Mouse (Mus musculus) heart, embryonic 10.5 days (tissue): Measurements from ENCODE around the gene Astn2. TPM values are rescaled to one million over a fixed set of nuclear protein-coding genes. Genes with fewer than 3 reads are reported as not detected.

ENCODE experiments used
- DNase-seq: peaks from one replicate; pipeline ENCODE4 v3.0.0-alpha.2; 2017; ENCODE audit warnings: low spot score
- H3K27ac ChIP-seq: fragments of 300-500 bp; sonication (generic); 2 replicates; pipeline ENCODE4 v1.5.1; 2016; ENCODE audit warnings: mild to moderate bottlenecking
- H3K27me3 ChIP-seq: fragments of 300-500 bp; sonication (generic); 2 replicates; pipeline ENCODE4 v1.6.1; 2016; ENCODE audit warnings: mild to moderate bottlenecking; ENCODE audit not compliant: poor library complexity, insufficient read depth, severe bottlenecking
- H3K36me3 ChIP-seq: fragments of 300-500 bp; sonication (generic); 2 replicates; pipeline ENCODE4 v1.6.1; 2016; ENCODE audit warnings: mild to moderate bottlenecking, moderate library complexity
- H3K4me1 ChIP-seq: fragments of 300-500 bp; sonication (generic); 2 replicates; pipeline ENCODE4 v1.6.1; 2016; ENCODE audit warnings: mild to moderate bottlenecking
- H3K4me3 ChIP-seq: fragments of 300-500 bp; sonication (generic); 2 replicates; pipeline ENCODE4 v1.5.1; 2016; ENCODE audit warnings: mild to moderate bottlenecking, moderate library complexity
- H3K9me3 ChIP-seq: fragments of 300-500 bp; sonication (generic); 2 replicates; pipeline ENCODE4 v1.6.1; 2016; ENCODE audit warnings: mild to moderate bottlenecking, moderate library complexity
- WGBS: fragments of 180-500 bp; shearing (Covaris S2); methylation state at CpG from one replicate; pipeline ENCODE4 v1.1.7; 2016; 5-methylcytosine and 5-hydroxymethylcytosine counted together
- polyA plus RNA-seq: library from polyadenylated mRNA; unstranded; fragments of >200 nt; fragmentation: Nextera tagmentation; extraction: Ambion mirVana; gene quantifications from 2 replicates; pipeline ENCODE4 v1.2.1, GENCODE M21; 2016

The Astn2 gene
- polyA plus RNA-seq, 1 experiment from 2014 or later: 0.18 TPM

DNA sequence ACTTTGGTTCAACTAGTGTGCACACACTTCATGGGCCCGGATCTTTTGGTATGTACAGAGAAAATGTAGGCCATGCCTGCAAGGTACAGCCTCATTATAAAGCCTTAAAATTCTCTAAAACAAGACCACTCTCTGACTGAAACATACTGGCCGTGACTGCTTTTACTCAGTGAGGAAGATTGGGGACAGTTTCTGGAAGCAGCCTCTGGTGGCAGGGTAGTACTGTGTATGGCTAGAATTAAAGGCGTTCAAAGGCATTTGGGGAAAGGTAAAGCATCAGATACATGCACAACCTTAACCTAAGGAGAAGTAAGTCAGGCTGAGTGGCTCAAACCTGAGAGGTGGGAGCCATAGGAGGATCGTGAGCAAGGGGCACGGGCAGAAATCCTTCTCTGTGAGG, 725.9 kb downstream of the Astn2 start:
- H3K27me3 ChIP-seq: no peaks in the 10 kb centered on the region
- no peak overlapping the region; the same call in 1 of the 2 replicates for H3K27ac ChIP-seq
- no peaks in the 10 kb centered on the region for H3K36me3 ChIP-seq
- no peak overlapping the region for H3K4me3 ChIP-seq
- no peaks in the 10 kb centered on the region for H3K9me3 ChIP-seq
- no peak for DNase-seq
- 52% methylated on average over 5 of the region's 5 CpGs for WGBS
- peaks cover 4% of the 10 kb centered on the region; the same call in 1 of the 2 replicates for H3K4me1 ChIP-seq

DNA sequence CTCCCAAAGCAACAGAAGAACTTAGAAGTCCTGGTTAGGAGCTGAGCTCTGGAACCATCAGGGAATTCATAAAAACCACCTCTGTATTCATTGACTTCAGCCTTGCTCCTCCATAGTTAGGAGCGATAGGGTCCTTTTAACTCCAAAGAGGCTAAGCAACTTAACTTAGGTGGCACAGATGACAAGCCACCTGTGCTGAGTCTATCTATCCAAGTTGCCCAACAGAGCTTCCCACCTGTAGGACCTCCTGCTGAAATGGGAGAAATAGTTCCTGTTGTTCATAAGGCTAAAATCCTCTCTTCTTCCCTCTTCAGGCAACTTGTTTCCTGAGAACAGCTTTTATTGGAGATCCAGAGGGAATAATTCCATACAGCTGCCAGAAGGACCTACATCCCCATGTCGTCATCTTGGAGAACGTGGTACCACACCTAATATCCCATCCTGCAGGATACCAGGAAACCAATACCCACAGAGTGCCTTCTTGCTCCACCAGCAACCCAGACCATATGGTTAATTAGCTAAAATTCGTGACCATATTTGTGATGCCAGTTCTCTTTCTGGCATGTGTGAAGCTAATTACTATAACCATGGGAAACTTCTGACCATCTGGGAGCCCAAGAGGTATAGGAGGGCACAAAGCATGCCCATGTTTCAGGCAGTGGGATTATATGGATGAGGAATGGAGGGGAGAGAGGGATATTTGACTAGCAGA, 730.0 kb downstream of the Astn2 start:
- H3K36me3 ChIP-seq: no peaks in the 10 kb centered on the region
- peaks cover 4% of the 10 kb centered on the region; the same call in 1 of the 2 replicates for H3K4me1 ChIP-seq
- 83% methylated on average over 4 of the region's 4 CpGs for WGBS
- no peaks in the 10 kb centered on the region for H3K9me3 ChIP-seq
- no peak overlapping the region for H3K27ac ChIP-seq
- no peaks in the 10 kb centered on the region for H3K27me3 ChIP-seq
- no peak for DNase-seq
- H3K4me3 ChIP-seq: no peak overlapping the region

DNA sequence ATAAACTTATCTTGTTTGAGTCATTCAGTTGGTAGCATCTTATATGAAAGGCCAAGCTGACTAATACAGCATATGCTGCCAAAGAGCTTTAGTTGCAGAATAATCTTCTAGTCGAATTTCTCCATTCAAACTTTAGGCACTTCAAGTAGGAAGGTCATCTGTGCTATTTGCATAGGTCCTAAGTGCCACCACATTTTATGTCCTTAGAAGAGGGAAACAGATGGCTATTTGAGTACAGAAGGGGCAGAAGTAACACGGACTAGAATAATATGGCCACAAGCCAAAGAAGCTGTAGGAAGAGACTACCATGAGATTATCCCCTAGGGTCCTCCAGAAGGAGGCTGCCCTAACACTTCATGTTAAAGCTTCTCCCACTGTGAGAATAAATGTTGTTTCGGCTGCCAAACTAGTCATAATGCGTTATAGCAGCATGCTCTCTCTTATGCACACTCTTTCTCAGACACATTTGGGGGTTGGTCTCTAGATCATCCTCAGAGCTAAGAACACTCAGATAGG, 730.9 kb downstream of the Astn2 start:
- no peaks in the 10 kb centered on the region for H3K9me3 ChIP-seq
- no peak overlapping the region for H3K27ac ChIP-seq
- H3K4me3 ChIP-seq: no peak overlapping the region
- H3K27me3 ChIP-seq: no peaks in the 10 kb centered on the region
- 81% methylated on average over 4 of the region's 4 CpGs for WGBS
- no peaks in the 10 kb centered on the region for H3K36me3 ChIP-seq
- DNase-seq: no peak
- H3K4me1 ChIP-seq: no peaks in the 10 kb centered on the region

DNA sequence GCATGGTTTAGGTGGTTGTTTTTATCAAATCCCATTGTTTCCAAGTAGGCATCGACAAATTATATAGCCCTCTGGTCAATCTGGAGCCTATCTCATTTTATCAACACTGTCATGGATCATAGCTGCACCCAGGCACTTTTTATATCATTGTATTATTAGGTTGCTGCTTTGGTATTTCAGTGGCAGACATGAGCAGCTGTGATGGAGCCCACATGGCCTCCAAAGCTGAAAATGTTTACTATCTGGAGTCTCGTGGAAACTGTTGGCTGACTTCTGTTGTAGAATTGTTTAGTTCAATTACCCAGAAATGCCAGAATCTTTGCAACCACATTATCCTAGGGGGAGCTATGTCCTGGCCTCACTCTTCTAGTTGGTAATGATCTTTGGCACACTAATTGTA, 732.1 kb downstream of the Astn2 start:
- no peak for DNase-seq
- no peak overlapping the region for H3K4me3 ChIP-seq
- no peaks in the 10 kb centered on the region for H3K36me3 ChIP-seq
- H3K27me3 ChIP-seq: no peaks in the 10 kb centered on the region
- no peaks in the 10 kb centered on the region for H3K9me3 ChIP-seq
- 64% methylated on average over 2 of the region's 2 CpGs for WGBS
- no peaks in the 10 kb centered on the region for H3K4me1 ChIP-seq
- H3K27ac ChIP-seq: no peak overlapping the region

DNA sequence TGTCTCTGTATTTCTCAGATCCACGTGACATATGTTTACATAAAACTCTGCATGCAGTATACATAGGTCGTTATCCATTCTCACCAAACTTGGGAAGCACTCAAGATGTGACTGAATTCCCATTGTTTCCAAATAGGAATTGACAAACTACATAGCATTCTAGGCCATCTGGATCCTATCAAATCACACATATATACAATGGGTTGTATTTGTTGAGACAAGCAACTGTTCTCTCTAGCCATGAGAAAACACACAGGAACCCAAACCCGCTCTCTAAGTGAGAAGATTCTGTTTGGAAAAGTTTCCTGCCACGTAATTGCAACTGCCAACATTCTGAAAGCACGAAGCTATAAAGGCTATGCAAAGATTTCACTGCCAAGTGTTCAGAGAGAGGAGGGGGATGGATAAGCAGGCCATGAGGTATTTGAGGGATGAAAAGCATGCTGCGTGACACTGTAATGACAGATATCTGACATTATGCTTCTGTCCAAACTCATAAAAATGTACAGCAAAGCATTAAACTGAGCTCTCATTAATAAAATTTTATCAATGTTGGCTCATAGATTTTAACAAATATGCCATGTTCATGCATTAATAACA, 732.7 kb downstream of the Astn2 start:
- no peak overlapping the region for H3K4me3 ChIP-seq
- no peaks in the 10 kb centered on the region for H3K27me3 ChIP-seq
- H3K4me1 ChIP-seq: no peaks in the 10 kb centered on the region
- H3K27ac ChIP-seq: no peak overlapping the region
- WGBS: 57% methylated on average over 6 of the region's 6 CpGs
- no peaks in the 10 kb centered on the region for H3K9me3 ChIP-seq
- DNase-seq: no peak
- H3K36me3 ChIP-seq: no peaks in the 10 kb centered on the region

DNA sequence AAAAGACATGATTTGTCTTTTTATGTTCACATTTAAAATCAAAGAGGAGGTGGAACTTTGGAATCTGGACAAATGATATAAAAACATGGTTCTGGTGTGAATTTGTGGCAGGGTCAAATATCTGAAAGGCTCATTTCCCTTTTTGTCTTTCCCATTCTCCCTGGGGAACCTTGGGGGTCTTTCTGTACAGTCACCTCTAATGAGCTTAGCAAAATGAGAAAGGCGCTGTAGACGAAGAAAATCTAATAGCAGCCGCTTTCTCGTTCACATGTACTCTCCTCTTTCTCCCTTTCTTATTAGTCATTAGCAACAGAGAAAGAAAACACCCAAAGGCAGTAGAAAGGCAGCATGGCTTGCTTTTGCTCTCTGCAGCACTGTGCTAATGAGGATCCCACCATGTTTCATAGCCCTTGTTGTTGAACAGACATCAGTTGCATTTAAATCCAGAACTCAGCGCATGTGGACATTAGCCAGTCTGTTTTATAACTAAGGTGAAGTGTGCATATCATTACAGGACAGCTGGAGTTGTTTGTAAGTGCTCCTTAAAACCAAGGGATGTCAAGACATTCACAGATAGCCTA, 737.3 kb downstream of the Astn2 start:
- no peak for DNase-seq
- no peaks in the 10 kb centered on the region for H3K4me1 ChIP-seq
- no peaks in the 10 kb centered on the region for H3K36me3 ChIP-seq
- H3K27ac ChIP-seq: no peak overlapping the region
- no peaks in the 10 kb centered on the region for H3K27me3 ChIP-seq
- WGBS: 85% methylated on average over 5 of the region's 5 CpGs
- H3K9me3 ChIP-seq: no peaks in the 10 kb centered on the region
- no peak overlapping the region for H3K4me3 ChIP-seq

DNA sequence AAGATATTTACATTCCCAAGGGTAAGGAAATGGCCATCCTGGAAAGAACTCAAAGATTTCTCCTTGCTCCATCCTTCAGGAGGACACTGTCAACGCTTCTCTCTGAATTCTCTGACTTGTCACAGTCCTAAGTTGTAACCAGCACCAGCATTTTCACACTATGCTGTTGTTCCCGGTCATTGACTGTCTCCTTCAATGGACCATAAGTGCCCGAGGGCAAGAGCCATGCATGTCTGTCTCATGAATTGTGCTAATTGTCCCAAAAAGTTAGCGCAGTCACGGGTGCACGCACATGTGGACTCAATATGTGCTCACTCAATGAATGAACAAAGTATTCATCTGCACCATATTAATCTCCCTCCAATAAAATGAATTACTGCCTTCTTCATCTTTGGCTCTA, 741.2 kb downstream of the Astn2 start:
- WGBS: 78% methylated on average over 6 of the region's 6 CpGs

DNA sequence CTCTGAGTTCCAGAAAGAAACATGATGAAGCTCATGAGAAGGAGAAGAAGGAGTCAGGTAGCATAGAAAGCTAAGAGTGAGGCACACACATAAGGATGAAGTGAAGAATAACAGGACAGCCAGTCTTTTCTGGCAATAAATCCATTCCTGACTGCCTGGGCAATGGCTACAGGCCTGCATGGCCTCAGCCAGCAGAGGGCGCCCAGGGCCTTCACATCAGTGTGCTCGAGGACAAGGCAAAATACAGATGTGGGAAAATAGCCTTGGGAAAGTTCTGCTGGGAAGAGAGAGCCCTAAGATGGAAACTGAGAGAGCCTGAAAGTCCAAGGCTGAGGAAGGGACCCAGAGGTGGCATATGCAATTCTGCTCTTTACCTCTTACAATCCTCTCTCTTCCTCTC, 749.7 kb downstream of the Astn2 start:
- Histone ChIP-seq H3K27ac (no peak overlapping the region), H3K4me3 (no peak overlapping the region), H3K27me3 (no peaks in the 10 kb centered on the region), H3K36me3 (no peaks in the 10 kb centered on the region), H3K4me1 (0 out of 2 replicates have a peak, but pooled peaks cover 4% of the 10 kb centered on the region), H3K9me3 (no peaks in the 10 kb centered on the region)
- WGBS: 2% methylated on average over 2 of the region's 2 CpGs
- peak; percentile 78 for DNase-seq

More for the DNA sequence above, 741.2 kb downstream of the Astn2 start:
- Histone ChIP-seq H3K27ac (no peak overlapping the region), H3K4me3 (no peak overlapping the region), H3K4me1 (no peaks in the 10 kb centered on the region), H3K9me3 (no peaks in the 10 kb centered on the region), H3K36me3 (no peaks in the 10 kb centered on the region), H3K27me3 (no peaks in the 10 kb centered on the region)
- DNase-seq: no peak

DNA sequence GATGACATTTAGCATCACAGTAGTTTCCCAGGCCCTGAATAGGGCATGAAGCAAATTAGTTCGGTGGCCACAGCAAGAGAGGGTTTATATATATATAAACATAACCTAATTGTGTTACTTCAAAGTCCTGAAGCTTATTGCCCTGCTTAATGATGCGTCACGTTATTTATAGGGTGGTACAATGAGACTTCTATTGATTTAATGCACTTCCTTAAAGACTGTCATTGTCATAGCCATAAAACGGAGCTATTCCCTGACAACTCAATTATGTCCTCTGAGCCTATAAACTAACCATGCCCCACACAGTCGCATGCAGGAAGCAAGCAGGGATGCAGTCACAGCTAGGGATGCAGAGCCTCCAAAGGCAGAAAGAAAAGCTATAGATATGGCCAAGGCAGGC, 761.8 kb downstream of the Astn2 start:
- 83% methylated on average over 5 of the region's 5 CpGs for WGBS
- H3K27me3 ChIP-seq: no peaks in the 10 kb centered on the region
- H3K9me3 ChIP-seq: no peaks in the 10 kb centered on the region
- DNase-seq: no peak
- no peak overlapping the region for H3K27ac ChIP-seq
- no peak overlapping the region for H3K4me3 ChIP-seq
- no peaks in the 10 kb centered on the region for H3K36me3 ChIP-seq
- no peaks in the 10 kb centered on the region for H3K4me1 ChIP-seq

DNA sequence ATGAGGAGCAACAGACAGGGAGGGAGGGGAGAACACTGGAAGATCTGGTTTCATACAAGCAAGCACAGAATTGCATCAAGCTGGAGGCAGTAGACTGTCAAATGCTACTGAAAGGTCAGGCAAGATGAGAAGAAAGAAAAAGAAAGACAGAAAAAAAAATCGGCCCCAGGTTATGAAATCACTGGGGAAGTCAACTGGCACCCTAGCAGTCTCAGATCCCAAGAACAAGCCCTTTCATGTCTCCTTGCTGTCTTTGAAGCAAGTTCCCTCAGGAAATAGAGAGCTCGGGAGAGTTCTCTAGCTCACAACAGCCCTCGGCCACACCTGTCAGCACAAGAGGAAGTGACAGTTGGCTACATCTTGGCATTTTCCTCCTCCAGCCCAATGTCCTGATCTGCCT, 766.2 kb downstream of the Astn2 start:
- Histone ChIP-seq H3K4me1 (no peaks in the 10 kb centered on the region), H3K27me3 (no peaks in the 10 kb centered on the region), H3K4me3 (no peak overlapping the region), H3K27ac (no peak overlapping the region), H3K9me3 (no peaks in the 10 kb centered on the region), H3K36me3 (no peaks in the 10 kb centered on the region)
- no peak for DNase-seq
- 74% methylated on average over 3 of the region's 3 CpGs for WGBS

DNA sequence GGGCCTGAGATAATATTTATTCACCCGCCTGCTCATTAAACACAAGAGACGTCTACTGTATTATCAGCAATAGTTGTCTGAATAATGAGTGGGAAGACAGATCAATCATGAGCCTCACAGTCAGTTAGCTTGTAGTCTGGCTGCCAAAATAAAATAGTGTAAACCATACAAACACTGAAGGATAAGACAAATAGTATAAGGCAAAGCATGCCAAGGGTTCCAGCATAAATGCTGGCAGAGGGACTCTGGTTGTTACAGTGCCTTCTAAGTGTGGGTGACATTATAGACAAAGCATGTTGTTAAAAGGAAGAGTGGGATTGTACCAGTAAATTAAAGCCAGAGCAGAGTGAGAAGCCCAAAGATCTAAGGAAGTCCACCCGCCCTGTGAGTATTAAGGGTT, 784.3 kb downstream of the Astn2 start:
- Histone ChIP-seq H3K4me3 (no peak overlapping the region), H3K27ac (no peak overlapping the region), H3K4me1 (no peaks in the 10 kb centered on the region), H3K27me3 (no peaks in the 10 kb centered on the region), H3K9me3 (no peaks in the 10 kb centered on the region), H3K36me3 (peaks cover 23% of the 10 kb centered on the region)
- no peak for DNase-seq
- 83% methylated on average over 3 of the region's 3 CpGs for WGBS

DNA sequence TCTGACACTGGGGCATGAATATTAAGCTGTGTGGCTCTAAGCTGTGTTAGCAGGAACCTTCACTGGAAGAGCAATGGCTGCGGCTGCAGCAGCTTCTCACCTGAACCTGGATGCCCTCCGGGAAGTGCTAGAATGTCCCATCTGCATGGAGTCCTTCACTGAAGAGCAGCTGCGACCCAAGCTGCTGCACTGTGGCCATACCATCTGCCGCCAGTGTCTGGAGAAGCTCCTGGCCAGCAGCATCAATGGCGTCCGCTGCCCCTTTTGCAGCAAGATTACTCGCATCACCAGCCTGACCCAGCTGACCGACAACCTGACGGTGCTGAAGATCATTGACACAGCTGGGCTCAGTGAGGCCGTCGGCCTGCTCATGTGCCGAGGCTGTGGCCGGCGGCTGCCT, 791.3 kb downstream of the Astn2 start:
- Histone ChIP-seq H3K27me3 (no peaks in the 10 kb centered on the region), H3K9me3 (no peaks in the 10 kb centered on the region), H3K36me3 (peaks cover 46% of the 10 kb centered on the region), H3K4me3 (no peak overlapping the region), H3K27ac (no peak overlapping the region), H3K4me1 (peaks cover 1% of the 10 kb centered on the region; the same call in 1 of the 2 replicates)
- DNase-seq: no peak
- 96% methylated on average over 14 of the region's 14 CpGs for WGBS

DNA sequence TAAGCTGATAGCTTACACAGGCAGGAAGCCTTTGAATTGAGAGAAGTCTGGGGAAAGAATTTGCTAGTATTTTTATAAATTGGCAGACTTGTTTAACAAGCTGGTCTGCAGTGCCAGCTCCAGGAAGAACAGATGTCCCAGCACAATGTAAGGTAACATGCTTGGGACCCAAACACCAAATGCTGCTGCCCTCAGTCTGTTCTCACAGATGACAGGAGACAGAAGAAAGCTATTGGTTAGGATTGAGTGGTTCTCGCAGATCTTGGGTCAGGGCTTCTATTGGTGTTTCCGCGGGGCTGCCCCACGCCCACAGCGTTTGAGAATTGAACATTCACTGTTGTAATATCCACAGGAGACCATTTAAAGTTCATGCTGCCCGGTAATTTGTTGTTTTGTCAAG, 793.5 kb downstream of the Astn2 start:
- Histone ChIP-seq H3K36me3 (peaks cover 31% of the 10 kb centered on the region), H3K9me3 (no peaks in the 10 kb centered on the region), H3K27ac (no peak overlapping the region), H3K4me3 (no peak overlapping the region), H3K27me3 (no peaks in the 10 kb centered on the region), H3K4me1 (peaks cover 24% of the 10 kb centered on the region)
- DNase-seq: no peak
- WGBS: 92% methylated on average over 6 of the region's 6 CpGs
